ENCODE assay signal across 22 mouse cellular contexts in the genomic region with DNA sequence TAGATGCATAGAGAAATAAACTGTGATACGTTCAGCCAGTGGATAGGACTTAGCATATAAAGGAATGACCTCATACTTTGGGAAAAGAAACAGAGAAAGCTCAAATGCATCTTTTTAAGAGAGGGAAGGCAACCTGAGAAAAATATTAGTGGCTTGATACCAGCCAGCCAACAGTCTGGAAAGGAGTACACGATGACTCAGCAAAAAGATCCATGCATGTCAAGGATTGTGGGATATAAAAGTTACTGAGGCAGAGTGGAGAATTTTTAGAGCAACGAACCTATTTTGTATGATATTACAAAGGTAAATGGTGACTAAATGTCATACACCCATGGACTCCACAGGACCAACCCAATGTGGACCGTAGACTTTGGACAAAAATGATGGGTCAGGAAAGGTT.
"Had no signal": no experiment of that assay in that cellular context is flagged by ENCODE, and none has a peak within 500 bp of the region (broad histone marks: within the 10 kb centered on the region; RNA-seq: fewer than 3 reads in every experiment).

No protein-coding gene starts in this region.

- H3K9ac ChIP-seq: heart, embryonic 12.5 days; hindbrain, embryonic 13.5 days; hindbrain, embryonic 15.5 days; kidney, embryonic 15.5 days; limb, embryonic 12.5 days; liver, embryonic 13.5 days; liver, embryonic 15.5 days had no signal

- ATAC-seq: hindbrain, postnatal 0 days; intestine, embryonic 16.5 days had no signal

- H3K9me3 ChIP-seq: heart, embryonic 10.5 days; heart, embryonic 12.5 days; hindbrain, embryonic 13.5 days; hindbrain, embryonic 15.5 days; kidney, embryonic 15.5 days; limb, embryonic 10.5 days; limb, embryonic 12.5 days; liver, embryonic 13.5 days; liver, embryonic 15.5 days had no signal

- H3K4me3 ChIP-seq: heart, embryonic 10.5 days; heart, embryonic 12.5 days; hindbrain, embryonic 13.5 days; hindbrain, embryonic 15.5 days; kidney, embryonic 15.5 days; left cerebral cortex, adult 2 months; limb, embryonic 10.5 days; limb, embryonic 12.5 days; liver, embryonic 13.5 days; liver, embryonic 15.5 days had no signal

- H3K27ac ChIP-seq: heart, embryonic 10.5 days; hindbrain, embryonic 13.5 days; hindbrain, embryonic 15.5 days; hindbrain, postnatal 0 days; kidney, embryonic 15.5 days; kidney, postnatal 0 days; left cerebral cortex, adult 2 months; limb, embryonic 10.5 days; limb, embryonic 12.5 days; liver, embryonic 13.5 days; liver, embryonic 15.5 days had no signal

- H3K27me3 ChIP-seq: heart, embryonic 12.5 days; hindbrain, embryonic 13.5 days; hindbrain, embryonic 15.5 days; kidney, embryonic 15.5 days; limb, embryonic 12.5 days; liver, embryonic 13.5 days; liver, embryonic 15.5 days had no signal

- H3K4me1 ChIP-seq: heart, embryonic 10.5 days; heart, embryonic 12.5 days; hindbrain, embryonic 13.5 days; limb, embryonic 10.5 days; liver, embryonic 13.5 days; liver, embryonic 15.5 days had no signal

- H3K36me3 ChIP-seq: heart, embryonic 10.5 days; heart, embryonic 12.5 days; hindbrain, embryonic 13.5 days; hindbrain, embryonic 15.5 days; kidney, embryonic 15.5 days; limb, embryonic 10.5 days; limb, embryonic 12.5 days; liver, embryonic 13.5 days; liver, embryonic 15.5 days had no signal

- H3K4me2 ChIP-seq: heart, embryonic 12.5 days; hindbrain, embryonic 13.5 days; hindbrain, embryonic 15.5 days; kidney, embryonic 15.5 days; limb, embryonic 12.5 days; liver, embryonic 11.5 days; liver, embryonic 13.5 days; liver, embryonic 15.5 days had no signal

- DNase-seq: gastrocnemius, postnatal 14 days; gastrocnemius, postnatal 36 days; heart, adult 18-20 months; heart, postnatal 10 days; kidney, adult 11 months; kidney, postnatal 14 days; kidney, postnatal 36 days; liver; liver, embryonic 13.5 days had no signal
